Mouse (Mus musculus) heart, embryonic 15.5 days (tissue): Measurements from ENCODE around the gene Bach1. TPM values are rescaled to one million over a fixed set of nuclear protein-coding genes. Genes with fewer than 3 reads are reported as not detected.
A peak's percentile ranks its signal among the peaks of the same experiment; 100 is the strongest.

Experiments
- ATAC-seq: fragments of 200-750 bp; cut with Nextera tagmentation; replicated peaks from 2 replicates; pipeline ENCODE4 v1.8.0; 2017; ENCODE audit warnings: low read depth, moderate TSS enrichment; ENCODE audit not compliant: insufficient number of reproducible peaks, insufficient read depth, low FRiP score
- H3K27ac ChIP-seq: fragments of 300-500 bp; sonication (generic); 2 replicates; pipeline ENCODE4 v1.5.1; 2015; ENCODE audit warnings: mild to moderate bottlenecking, inconsistent platforms
- H3K27me3 ChIP-seq: fragments of 300-500 bp; sonication (generic); 2 replicates; pipeline ENCODE4 v1.6.1; 2015; ENCODE audit warnings: inconsistent platforms
- H3K36me3 ChIP-seq: fragments of 300-500 bp; sonication (generic); 2 replicates; pipeline ENCODE4 v1.6.1; 2015; ENCODE audit warnings: mild to moderate bottlenecking, inconsistent platforms
- H3K4me1 ChIP-seq: fragments of 300-500 bp; sonication (generic); replicated peaks from 2 replicates; pipeline ENCODE4 v1.6.1; 2015; ENCODE audit warnings: inconsistent platforms
- H3K4me2 ChIP-seq: fragments of 300-500 bp; sonication (generic); 2 replicates; pipeline ENCODE4 v1.6.1; 2015; ENCODE audit warnings: inconsistent platforms, mild to moderate bottlenecking, moderate library complexity
- H3K4me3 ChIP-seq: fragments of 300-500 bp; sonication (generic); 2 replicates; pipeline ENCODE4 v1.5.1; 2015; ENCODE audit warnings: mild to moderate bottlenecking, inconsistent platforms
- H3K9ac ChIP-seq: fragments of 300-500 bp; sonication (generic); 2 replicates; pipeline ENCODE4 v1.6.1; 2015; ENCODE audit warnings: mild to moderate bottlenecking, inconsistent platforms
- H3K9me3 ChIP-seq: fragments of 300-500 bp; sonication (generic); replicated peaks from 2 replicates; pipeline ENCODE4 v1.6.1; 2016; ENCODE audit warnings: inconsistent platforms
- WGBS: fragments of 180-500 bp; shearing (Covaris S2); methylation state at CpG from one replicate; pipeline ENCODE4 v1.1.7; 2015; ENCODE audit warnings: mixed read lengths; 5-methylcytosine and 5-hydroxymethylcytosine counted together
- polyA plus RNA-seq: library from polyadenylated mRNA; unstranded; fragments of >200 nt; fragmentation: Nextera tagmentation; extraction: Ambion mirVana; gene quantifications from 2 replicates; pipeline ENCODE4 v1.2.1, GENCODE M21; 2015

Bach1 gene
- polyA plus RNA-seq, 1 experiment from 2014 or later, result 8.1 TPM

- Histone ChIP-seq H3K4me1 (peaks cover 29% of the 10 kb centered on the region), H3K27ac (no peak overlapping the region; the same call in 1 of the 2 replicates), H3K27me3 (no peaks in the 10 kb centered on the region), H3K9ac (no peak overlapping the region), H3K4me2 (no peak overlapping the region), H3K9me3 (no peaks in the 10 kb centered on the region), H3K36me3 (peaks cover 12% of the 10 kb centered on the region), H3K4me3 (no peak overlapping the region)
- 82% methylated on average over 5 of the region's 5 CpGs for WGBS
- ATAC-seq, result no peak
These were observed 26.5 kb downstream of the Bach1 start for GRCm38 (mm10) chr16:87725241-87725640.

GRCm38 (mm10) chr16:87725963-87726362 is 27.2 kb downstream of the Bach1 start:
- H3K9ac ChIP-seq, result no peak overlapping the region
- no peak overlapping the region for H3K4me3 ChIP-seq
- peaks cover 28% of the 10 kb centered on the region for H3K4me1 ChIP-seq
- ATAC-seq, result no peak
- 81% methylated on average over 21 of the region's 21 CpGs for WGBS
- H3K36me3 ChIP-seq, result peaks cover 19% of the 10 kb centered on the region
- no peaks in the 10 kb centered on the region for H3K27me3 ChIP-seq
- peak overlapping the region; percentile 78 for H3K27ac ChIP-seq
- 0 out of 2 replicates have a peak overlapping the region, but pooled peaks have one; percentile 12 for H3K4me2 ChIP-seq
- no peaks in the 10 kb centered on the region for H3K9me3 ChIP-seq

- Histone ChIP-seq H3K4me1 (peaks cover 28% of the 10 kb centered on the region), H3K4me3 (no peak overlapping the region), H3K4me2 (0 out of 2 replicates have a peak overlapping the region, but pooled peaks have one; percentile 12), H3K9ac (no peak overlapping the region), H3K27me3 (no peaks in the 10 kb centered on the region), H3K27ac (peak overlapping the region; percentile 78), H3K9me3 (no peaks in the 10 kb centered on the region), H3K36me3 (peaks cover 20% of the 10 kb centered on the region)
- 59% methylated on average over 6 of the region's 6 CpGs for WGBS
- 0 out of 2 replicates have a peak, but pooled peaks have one; percentile 6 for ATAC-seq
These were observed 27.6 kb downstream of the Bach1 start for GRCm38 (mm10) chr16:87726369-87726768.

- no peak overlapping the region for H3K27ac ChIP-seq
These were observed 28.5 kb downstream of the Bach1 start for GRCm38 (mm10) chr16:87727250-87727649.

GRCm38 (mm10) chr16:87727918-87728317 is 29.2 kb downstream of the Bach1 start:
- H3K4me3 ChIP-seq, result no peak overlapping the region
- H3K27ac ChIP-seq, result no peak overlapping the region

More at GRCm38 (mm10) chr16:87727250-87727649, 28.5 kb downstream of the Bach1 start:
- H3K4me1 ChIP-seq, result peaks cover 28% of the 10 kb centered on the region
- no peak overlapping the region for H3K9ac ChIP-seq
- no peaks in the 10 kb centered on the region for H3K27me3 ChIP-seq
- ATAC-seq, result no peak
- H3K36me3 ChIP-seq, result peaks cover 20% of the 10 kb centered on the region
- no peak overlapping the region for H3K4me2 ChIP-seq
- no peaks in the 10 kb centered on the region for H3K9me3 ChIP-seq
- WGBS, result 68% methylated on average over 9 of the region's 9 CpGs
- H3K4me3 ChIP-seq, result no peak overlapping the region

GRCm38 (mm10) chr16:87728703-87729102 is 30.0 kb downstream of the Bach1 start:
- no peak overlapping the region for H3K9ac ChIP-seq
- no peak overlapping the region for H3K4me2 ChIP-seq
- no peak overlapping the region for H3K27ac ChIP-seq
- H3K4me3 ChIP-seq, result no peak overlapping the region
- H3K4me1 ChIP-seq, result peaks cover 25% of the 10 kb centered on the region
- H3K9me3 ChIP-seq, result no peaks in the 10 kb centered on the region
- no peaks in the 10 kb centered on the region for H3K27me3 ChIP-seq
- no peak for ATAC-seq
- H3K36me3 ChIP-seq, result peaks cover 17% of the 10 kb centered on the region
- WGBS, result 88% methylated on average over 8 of the region's 8 CpGs

More at GRCm38 (mm10) chr16:87727918-87728317, 29.2 kb downstream of the Bach1 start:
- H3K9me3 ChIP-seq, result no peaks in the 10 kb centered on the region
- no peak overlapping the region for H3K4me2 ChIP-seq
- peaks cover 28% of the 10 kb centered on the region for H3K4me1 ChIP-seq
- H3K9ac ChIP-seq, result no peak overlapping the region
- ATAC-seq, result no peak
- 83% methylated on average over 14 of the region's 14 CpGs for WGBS
- no peaks in the 10 kb centered on the region for H3K27me3 ChIP-seq
- peaks cover 17% of the 10 kb centered on the region for H3K36me3 ChIP-seq

GRCm38 (mm10) chr16:87729469-87729868 is 30.7 kb downstream of the Bach1 start:
- Histone ChIP-seq H3K9me3 (no peaks in the 10 kb centered on the region), H3K4me1 (peaks cover 25% of the 10 kb centered on the region), H3K4me2 (peak overlapping the region; percentile 24), H3K9ac (no peak overlapping the region), H3K4me3 (no peak overlapping the region), H3K27me3 (no peaks in the 10 kb centered on the region), H3K27ac (no peak overlapping the region), H3K36me3 (peaks cover 17% of the 10 kb centered on the region)
- ATAC-seq, result no peak
- WGBS, result 59% methylated on average over 20 of the region's 20 CpGs

GRCm38 (mm10) chr16:87734868-87735381 is 36.2 kb downstream of the Bach1 start:
- no peak overlapping the region for H3K27ac ChIP-seq
- no peak for ATAC-seq
- peaks cover 11% of the 10 kb centered on the region for H3K36me3 ChIP-seq
- no peak overlapping the region for H3K9ac ChIP-seq
- H3K27me3 ChIP-seq, result no peaks in the 10 kb centered on the region
- H3K9me3 ChIP-seq, result no peaks in the 10 kb centered on the region
- no peak overlapping the region for H3K4me3 ChIP-seq
- WGBS, result 90% methylated on average over 4 of the region's 4 CpGs
- no peak overlapping the region for H3K4me2 ChIP-seq
- H3K4me1 ChIP-seq, result peaks cover 11% of the 10 kb centered on the region; the same call in 1 of the 2 replicates

GRCm38 (mm10) chr16:87736106-87736505 is 37.4 kb downstream of the Bach1 start:
- Histone ChIP-seq H3K4me2 (no peak overlapping the region), H3K36me3 (no peaks in the 10 kb centered on the region), H3K27ac (no peak overlapping the region), H3K9ac (no peak overlapping the region), H3K4me1 (peaks cover 11% of the 10 kb centered on the region; the same call in 1 of the 2 replicates), H3K27me3 (no peaks in the 10 kb centered on the region), H3K9me3 (no peaks in the 10 kb centered on the region), H3K4me3 (no peak overlapping the region)
- 57% methylated on average over 11 of the region's 11 CpGs for WGBS
- no peak for ATAC-seq

- Histone ChIP-seq H3K4me1 (peaks cover 11% of the 10 kb centered on the region; the same call in 1 of the 2 replicates), H3K4me3 (no peak overlapping the region), H3K4me2 (no peak overlapping the region), H3K36me3 (no peaks in the 10 kb centered on the region), H3K9ac (no peak overlapping the region), H3K27ac (no peak overlapping the region), H3K27me3 (no peaks in the 10 kb centered on the region), H3K9me3 (no peaks in the 10 kb centered on the region)
- no peak for ATAC-seq
- WGBS, result 59% methylated on average over 8 of the region's 8 CpGs
These were observed 38.6 kb downstream of the Bach1 start for GRCm38 (mm10) chr16:87737296-87737695.

- WGBS, result 76% methylated on average over 21 of the region's 21 CpGs
- H3K36me3 ChIP-seq, result no peaks in the 10 kb centered on the region
These were observed 39.3 kb downstream of the Bach1 start for GRCm38 (mm10) chr16:87737842-87738639.

More at GRCm38 (mm10) chr16:87737842-87738639, 39.3 kb downstream of the Bach1 start:
- Histone ChIP-seq H3K9me3 (no peaks in the 10 kb centered on the region), H3K27me3 (no peaks in the 10 kb centered on the region), H3K27ac (no peak overlapping the region), H3K9ac (no peak overlapping the region), H3K4me3 (no peak overlapping the region), H3K4me1 (peaks cover 11% of the 10 kb centered on the region; the same call in 1 of the 2 replicates), H3K4me2 (0 out of 2 replicates have a peak overlapping the region, but pooled peaks have one; percentile 4)
- ATAC-seq, result no peak
